Mouse (Mus musculus) frontal cortex, postnatal 10 days (tissue): ENCODE data around the gene Itih4.
A peak's percentile ranks its signal among the peaks of the same experiment; 100 is the strongest.

Experiments used
- DNase-seq, 2 experiments: peaks; one replicate each; pipeline ENCODE4 v3.0.0; 2022; ENCODE audit warnings: low spot score in 2 of 2, mixed read lengths in 1 of 2

Gene Itih4

GRCm38 (mm10) chr14:30933351-30933750, 47.1 kb downstream of the Itih4 start:
- no peak for DNase-seq

- DNase-seq = no peak
These were observed 56.0 kb downstream of the Itih4 start for GRCm38 (mm10) chr14:30942254-30942653.

DNA sequence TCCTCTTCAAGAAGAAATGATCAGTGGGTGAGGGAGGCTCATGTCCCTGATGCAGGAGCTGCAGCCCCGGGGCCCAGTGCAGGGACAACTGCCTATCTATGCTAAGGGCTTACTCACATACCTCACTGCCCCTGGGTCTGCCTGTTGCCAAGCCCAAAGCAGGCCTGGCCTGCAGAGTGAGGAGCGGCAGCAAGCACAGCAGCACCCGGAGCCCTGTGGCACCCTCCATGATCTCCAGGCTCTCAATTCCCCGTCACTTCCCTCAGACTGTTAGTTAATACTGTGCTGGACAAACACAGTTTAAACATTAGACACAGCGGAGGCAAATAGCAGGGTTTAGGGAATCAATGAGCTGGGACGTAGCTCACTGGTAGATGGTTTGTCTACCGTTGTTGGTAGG, 56.8 kb downstream of the Itih4 start, which contains the start of gene Itih1:
TSS of gene Itih1 (minus strand) at position 252 of the 400 bp plus-strand sequence.
- DNase-seq = no peak

DNA sequence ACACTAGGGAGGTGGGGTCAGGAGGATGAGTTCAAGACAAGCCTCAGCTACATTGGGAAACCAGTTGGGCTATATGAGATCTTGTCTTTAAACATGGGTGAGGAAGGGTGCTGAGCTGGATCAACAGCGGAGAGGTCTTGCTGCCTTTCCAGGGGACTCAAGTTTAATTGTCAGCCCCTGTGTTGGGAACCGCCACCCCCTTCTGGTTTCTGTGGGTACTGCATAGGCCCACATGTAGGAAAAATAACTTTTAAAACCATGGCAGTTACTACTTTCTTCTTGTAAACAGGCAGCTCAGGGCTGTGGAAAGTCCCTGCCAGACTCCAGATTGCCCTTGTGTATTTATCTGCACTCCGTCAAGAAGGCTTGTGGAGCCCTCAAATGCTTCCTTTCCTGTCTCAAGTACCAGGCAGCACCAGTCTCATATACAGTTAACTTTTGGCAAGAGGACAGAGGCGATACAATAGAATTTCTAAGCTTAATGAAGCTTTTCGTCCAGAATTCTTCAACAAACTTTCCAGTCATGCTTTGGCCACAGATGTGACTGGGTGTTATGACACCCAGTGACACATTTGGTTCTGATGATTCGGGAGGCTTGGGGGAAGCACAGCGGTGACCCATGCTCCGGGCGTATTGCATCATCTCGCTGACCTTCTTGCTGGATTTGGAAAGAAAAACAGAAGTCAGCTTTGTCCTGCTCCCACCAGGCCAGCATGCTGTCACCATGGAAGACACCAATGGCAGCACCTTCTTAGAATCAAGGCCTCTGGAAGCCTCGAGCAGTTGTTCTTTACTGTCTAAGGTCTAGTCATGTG, 57.8 kb downstream of the Itih4 start:
- DNase-seq = peak in 1 of 2 experiments; percentile 54

DNA sequence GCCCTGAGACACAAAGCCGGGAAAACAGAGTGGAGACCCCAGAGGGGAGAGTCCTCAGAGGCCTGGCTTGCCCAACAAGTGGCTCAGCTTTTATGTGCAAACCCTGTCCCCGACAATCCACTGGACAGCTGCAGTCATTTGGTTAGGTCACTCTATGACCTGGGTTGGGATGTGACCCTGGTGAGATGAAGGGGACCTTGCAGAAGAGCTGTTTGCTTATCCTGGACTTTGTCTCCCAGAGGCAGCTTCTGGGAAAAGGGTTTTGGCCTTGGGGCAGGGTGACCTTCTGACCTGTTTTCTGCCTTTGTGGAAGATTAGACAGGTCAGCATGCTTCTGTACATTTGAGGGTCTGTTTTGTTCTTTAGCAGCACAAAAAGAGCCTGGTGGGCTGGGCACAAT, 58.5 kb downstream of the Itih4 start:
- DNase-seq = no peak

DNA sequence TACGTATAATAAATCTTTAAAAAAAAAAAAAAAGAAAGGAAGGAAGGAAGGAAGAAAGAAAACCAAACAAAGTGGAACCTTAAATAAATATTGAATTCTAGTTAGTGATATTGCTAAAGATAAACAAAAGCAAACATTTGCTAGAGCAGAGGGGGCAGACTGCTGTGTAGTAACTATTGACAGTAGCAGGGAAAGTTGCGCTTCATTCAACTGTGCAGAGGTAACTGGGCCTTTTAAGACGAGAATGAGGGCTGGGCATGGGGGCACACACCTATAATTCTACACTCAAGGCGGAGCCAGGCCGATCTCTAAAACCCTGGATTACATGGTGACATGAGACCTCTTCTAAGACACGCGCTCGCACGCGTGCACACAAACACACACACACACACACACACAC, 63.7 kb downstream of the Itih4 start:
- no peak for DNase-seq

- peak; percentile 95 to 96 for DNase-seq
These were observed 65.0 kb downstream of the Itih4 start, which contains the start of gene Nek4 for GRCm38 (mm10) chr14:30951154-30951825. Gene Nek4 (plus strand): TSS chr14:30951377.
